Comparison of ENCODE assay signal across 8 mouse cellular contexts in genomic region chr11:80476222-80477189, GRCm38 (mm10). TPM values are rescaled to one million over a fixed set of nuclear protein-coding genes. Genes with fewer than 3 reads are reported as not detected.
DNase-seq lines count a peak whose midpoint lies in the region; ATAC-seq and TF ChIP-seq lines count a peak whose summit lies in the region.

Cdk5r1 (plus strand) TSS chr11:80477023.

- peak within 1 kb of the TSS; percentile 68 for H3K4me3 ChIP-seq in hindbrain, embryonic 10.5 days
- peak within 1 kb of the TSS; percentile 59 for H3K4me3 ChIP-seq in lung, postnatal 0 days (ENCODE audit: low read depth, low read length)

- H3K36me3 ChIP-seq in hindbrain, embryonic 10.5 days: peaks cover 61% of the 10 kb centered on the region
- H3K36me3 ChIP-seq in lung, postnatal 0 days (ENCODE audit: insufficient read depth, low read length): peaks cover 7% of the 10 kb centered on the region; the same call in 1 of the 2 replicates

- H3K4me2 ChIP-seq in lung, postnatal 0 days (replicated peaks; ENCODE audit: low read depth, low read length): peak within 1 kb of the TSS; percentile 97

- H3K27me3 ChIP-seq in Patski: no peaks in the 10 kb centered on the region
- peaks cover 62% of the 10 kb centered on the region for H3K27me3 ChIP-seq in hindbrain, embryonic 10.5 days (ENCODE audit: insufficient read depth, poor library complexity, severe bottlenecking)
- no peaks in the 10 kb centered on the region for H3K27me3 ChIP-seq in lung, postnatal 0 days (replicated peaks; ENCODE audit: insufficient read depth, low read length)

- peaks cover 51% of the 10 kb centered on the region for H3K4me1 ChIP-seq in hindbrain, embryonic 10.5 days (replicated peaks)
- peaks cover 11% of the 10 kb centered on the region for H3K4me1 ChIP-seq in lung, postnatal 0 days (ENCODE audit: insufficient read depth, low read depth, low read length)

- TF ChIP-seq EP300 in lung, postnatal 0 days (IDR thresholded peaks at IDR 0.05): no peak

- DNase-seq in Patski (ENCODE audit: low read depth, low spot score): no peak
- peak; percentile 95 for DNase-seq in cerebellum, adult 9-10 months
- DNase-seq in hindbrain, embryonic 10.5 days (ENCODE audit: low spot score): peak; percentile 88
- DNase-seq in layer of hippocampus, postnatal 10 days (ENCODE audit: low spot score in 2 of 2): peak; percentile 89 to 96
- peak; percentile 89 for DNase-seq in lung, postnatal 0 days (ENCODE audit: low spot score)
- DNase-seq in ovary, postnatal 14 days (ENCODE audit: low spot score): peak; percentile 81
- DNase-seq in thymus, postnatal 10 days (ENCODE audit: low spot score in 2 of 2): peak; percentile 90 to 95

- peak within 1 kb of the TSS; percentile 92 for H3K27ac ChIP-seq in hindbrain, embryonic 10.5 days
- peak within 1 kb of the TSS; percentile 3; the same call in 1 of the 2 replicates for H3K27ac ChIP-seq in lung, postnatal 0 days (ENCODE audit: low read length)

- peak within 1 kb of the TSS; percentile 35; the same call in 1 of the 2 replicates for H3K9ac ChIP-seq in lung, postnatal 0 days (replicated peaks; ENCODE audit: low read depth)

- no peaks in the 10 kb centered on the region for H3K9me3 ChIP-seq in hindbrain, embryonic 10.5 days
- no peaks in the 10 kb centered on the region for H3K9me3 ChIP-seq in lung, postnatal 0 days (ENCODE audit: low read length)

- no peak for TF ChIP-seq CTCF in Patski (IDR thresholded peaks at IDR 0.05)
- TF ChIP-seq CTCF in lung, postnatal 0 days (IDR thresholded peaks at IDR 0.05): peak; percentile 61

- in situ Hi-C loops in Patski (cut with MboI; ENCODE audit: low pct_unique_long_range_greater_than_20kb): loop anchor here (5.0 kb wide), 1 partner anchor 51 kb away; no protein-coding TSS in a partner anchor

- CTCF ChIA-PET in Patski (lab: Charles Lee): interaction anchor here (1.6 kb wide), 1 partner anchor 69 kb away, joined by 3 read pairs; no protein-coding TSS in a partner anchor

- POLR2A ChIA-PET in Patski (lab: Charles Lee): no interaction called here

- peak; percentile 75 for ATAC-seq in Patski
- ATAC-seq in frontal cortex, adult (ENCODE audit: low TSS enrichment): peak; percentile 44
- ATAC-seq in lung, postnatal 0 days: peak; percentile 93

- 1% methylated on average over 116 of the region's 116 CpGs for WGBS in hindbrain, embryonic 10.5 days
- 4% methylated on average over 61 of the region's 116 CpGs for WGBS in lung, postnatal 0 days

RNA-seq across cellular contexts. Expression of gene Cdk5r1, which starts in this region (rescaled TPM):
- 1.5 TPM for polyA plus RNA-seq in Patski (2021)
- 7.0 and 18.0 TPM in 2 replicates for polyA plus RNA-seq in hindbrain, embryonic 10.5 days (2016; fragmentation: Nextera tagmentation; extraction: Ambion mirVana)
- total RNA-seq in layer of hippocampus, postnatal 10 days (2021): 100 to 1,000 TPM; 277 to 285 TPM
- polyA plus RNA-seq in lung, postnatal 0 days (2015; fragmentation: Nextera tagmentation; extraction: Ambion mirVana): 0.39 and 0.48 TPM in 2 replicates

Comparison
In these comparisons a context has a peak if more than half of its experiments do, and no peak if none do; other contexts are left out.
1. Peak in DNase-seq, ATAC-seq, H3K4me3 ChIP-seq, H3K27ac ChIP-seq, H3K9ac ChIP-seq and H3K4me2 ChIP-seq in lung, postnatal 0 days; RNA of the gene not detected or under 1 TPM.